Mouse (Mus musculus): Measurements from ENCODE around the gene Pla2g16.
A peak's percentile ranks its signal among the peaks of the same experiment; 100 is the strongest.

The Pla2g16 gene

GRCm38 (mm10) chr19:7557328-7557822 lies at the start of gene Pla2g16:
Gene Pla2g16, plus strand, starts transcription at chr19:7557459.
- peak; percentile 42 for DNase-seq

GRCm38 (mm10) chr19:7508026-7508425 lies 49.2 kb upstream of the Pla2g16 start:
- no peak for DNase-seq

- no peak for DNase-seq
Measured at GRCm38 (mm10) chr19:7516437-7516836, 40.8 kb upstream of the Pla2g16 start.

GRCm38 (mm10) chr19:7521619-7522018 lies 35.6 kb upstream of the Pla2g16 start:
- no peak for DNase-seq

- DNase-seq: no peak
Measured at GRCm38 (mm10) chr19:7522856-7523255, 34.4 kb upstream of the Pla2g16 start.

- no peak for DNase-seq
Measured at GRCm38 (mm10) chr19:7523292-7523691, 34.0 kb upstream of the Pla2g16 start.

GRCm38 (mm10) chr19:7523781-7524180 lies 33.5 kb upstream of the Pla2g16 start:
- no peak for DNase-seq

- no peak for DNase-seq
Measured at GRCm38 (mm10) chr19:7524879-7525278, 32.4 kb upstream of the Pla2g16 start.

- peak; percentile 58 for DNase-seq
Measured at GRCm38 (mm10) chr19:7528639-7529428, 28.4 kb upstream of the Pla2g16 start.

GRCm38 (mm10) chr19:7531906-7532305 lies 25.4 kb upstream of the Pla2g16 start:
- peak; percentile 25 for DNase-seq

- no peak for DNase-seq
Measured at GRCm38 (mm10) chr19:7533891-7534290, 23.4 kb upstream of the Pla2g16 start.

- DNase-seq: no peak
Measured at GRCm38 (mm10) chr19:7548924-7549323, 8.3 kb upstream of the Pla2g16 start.

- no peak for DNase-seq
Measured at GRCm38 (mm10) chr19:7551550-7552300, 5.5 kb upstream of the Pla2g16 start.

GRCm38 (mm10) chr19:7552301-7552673 lies 5.0 kb upstream of the Pla2g16 start:
- DNase-seq: no peak

GRCm38 (mm10) chr19:7553441-7553840 lies 3.8 kb upstream of the Pla2g16 start:
- DNase-seq: no peak

- no peak for DNase-seq
Measured at GRCm38 (mm10) chr19:7554881-7555280, 2.4 kb upstream of the Pla2g16 start.

GRCm38 (mm10) chr19:7556641-7557040 lies 618 bp upstream of the Pla2g16 start:
- no peak for DNase-seq

- DNase-seq: no peak
Measured at GRCm38 (mm10) chr19:7557844-7558243, 585 bp downstream of the Pla2g16 start.

- DNase-seq: no peak
Measured at GRCm38 (mm10) chr19:7558675-7559074, 1.4 kb downstream of the Pla2g16 start.

GRCm38 (mm10) chr19:7559986-7560385 lies 2.7 kb downstream of the Pla2g16 start:
- DNase-seq: no peak

- no peak for DNase-seq
Measured at GRCm38 (mm10) chr19:7561456-7561855, 4.2 kb downstream of the Pla2g16 start.

- peak; percentile 17 for DNase-seq
Measured at GRCm38 (mm10) chr19:7562601-7563129, 5.4 kb downstream of the Pla2g16 start.

GRCm38 (mm10) chr19:7563676-7564075 lies 6.4 kb downstream of the Pla2g16 start:
- DNase-seq: no peak

- DNase-seq: no peak
Measured at GRCm38 (mm10) chr19:7564457-7564856, 7.2 kb downstream of the Pla2g16 start.
